Mouse (Mus musculus): ENCODE measurements around the gene Flt3.

Gene Flt3

GRCm38 (mm10) chr5:147306638-147307397, 93.5 kb downstream of the Flt3 start, which contains the start of gene Cdx2:
Gene Cdx2 (minus strand): TSS chr5:147307270.
- DNase-seq, result no peak

- no peak for DNase-seq
Measured at GRCm38 (mm10) chr5:147305856-147306637, 94.2 kb downstream of the Flt3 start.

- DNase-seq, result no peak
Measured at GRCm38 (mm10) chr5:147305166-147305565, 95.1 kb downstream of the Flt3 start.

- no peak for DNase-seq
Measured at GRCm38 (mm10) chr5:147304276-147305155, 95.8 kb downstream of the Flt3 start.

DNA sequence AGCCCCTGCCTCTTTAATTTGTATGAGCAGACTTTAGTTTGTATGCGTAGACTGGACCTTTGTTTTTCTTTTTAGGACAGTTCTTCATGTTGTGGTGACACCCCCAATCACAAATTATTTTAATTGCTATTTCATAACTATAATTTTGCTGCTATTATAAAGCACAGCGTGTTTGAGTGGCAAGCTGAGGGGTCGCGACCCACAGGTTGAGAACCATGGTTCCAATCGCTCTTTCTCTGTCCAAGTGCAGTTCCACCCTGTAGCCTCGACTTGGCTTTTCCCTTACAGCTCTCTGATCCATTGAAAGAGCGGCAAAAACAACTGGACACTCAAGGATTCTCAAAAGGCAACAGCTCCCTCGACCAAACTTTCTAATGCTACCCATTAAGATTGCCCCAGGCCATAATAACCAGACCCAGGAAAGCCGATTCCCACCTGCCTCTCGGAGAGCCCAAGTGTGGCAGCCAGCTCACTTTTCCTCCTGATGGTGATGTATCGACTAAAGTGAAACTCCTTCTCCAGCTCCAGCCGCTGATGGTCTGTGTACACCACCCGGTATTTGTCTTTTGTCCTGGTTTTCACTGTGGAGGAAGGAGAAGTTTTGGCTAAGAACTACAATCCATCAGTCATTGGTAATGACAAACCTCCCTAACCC, 97.4 kb downstream of the Flt3 start:
- DNase-seq, result no peak

DNA sequence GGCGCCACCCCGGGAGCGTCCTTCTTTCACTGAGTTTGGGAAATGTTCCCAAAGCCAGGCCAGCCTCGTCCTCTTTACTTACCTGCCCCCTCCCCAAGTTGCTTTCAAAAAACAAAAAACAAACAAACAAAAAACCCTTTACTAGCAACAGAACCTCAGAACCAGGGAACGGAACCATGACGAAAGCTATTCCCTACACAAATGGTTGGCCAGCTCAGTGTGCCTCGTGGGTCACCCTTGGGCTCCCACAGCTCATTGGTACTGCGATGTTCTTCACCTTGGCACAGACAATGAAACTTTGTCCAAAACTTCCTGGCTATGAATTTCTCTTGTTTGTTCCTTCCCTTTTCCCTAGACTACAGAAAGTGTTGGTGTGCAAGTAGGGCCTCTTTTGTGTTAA, 98.1 kb downstream of the Flt3 start:
- DNase-seq, result no peak

GRCm38 (mm10) chr5:147301781-147302070, 98.6 kb downstream of the Flt3 start:
- DNase-seq, result no peak

GRCm38 (mm10) chr5:147300917-147301780, 99.1 kb downstream of the Flt3 start:
- DNase-seq, result no peak

DNA sequence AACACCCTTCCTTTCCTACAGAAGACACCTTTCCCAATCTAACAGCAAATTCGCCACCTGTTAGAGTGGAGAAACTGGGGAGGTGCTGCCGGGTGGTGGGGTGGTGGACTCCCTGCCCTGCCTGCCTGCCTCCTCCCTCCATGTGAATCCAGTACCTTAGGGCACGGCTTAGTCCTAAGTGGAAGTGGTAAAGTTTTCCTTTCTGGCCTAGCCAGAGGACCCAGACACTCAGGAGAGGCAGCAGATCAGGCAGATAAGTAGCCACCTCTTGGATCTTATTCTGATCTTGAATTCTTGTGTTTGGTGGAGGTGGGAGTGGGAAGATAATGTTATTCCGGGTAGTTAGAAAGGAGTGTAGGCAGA, 100.3 kb downstream of the Flt3 start:
- no peak for DNase-seq

GRCm38 (mm10) chr5:147299255-147300000, 100.9 kb downstream of the Flt3 start:
- DNase-seq, result peak; percentile 56 to 73

DNA sequence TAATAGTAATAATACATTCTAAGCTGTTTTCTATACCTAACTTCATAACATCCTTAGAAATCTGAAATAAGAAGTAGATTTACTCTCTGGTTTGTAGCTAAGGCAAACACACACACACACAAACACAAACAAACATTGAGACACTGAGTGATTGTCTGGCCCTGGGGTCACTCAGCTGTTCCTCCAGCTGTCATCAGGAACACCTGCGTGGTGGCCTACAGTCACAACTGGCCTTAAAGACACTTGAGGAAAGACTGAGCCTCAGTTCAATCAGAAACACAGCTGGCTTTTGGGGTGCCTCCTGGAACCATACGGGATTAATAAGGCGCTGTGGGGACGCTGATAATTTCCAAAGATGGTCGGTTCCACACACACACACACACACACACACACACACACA, 103.0 kb downstream of the Flt3 start:
- no peak for DNase-seq

GRCm38 (mm10) chr5:147294121-147294520, 106.2 kb downstream of the Flt3 start:
- peak; percentile 51 to 61 for DNase-seq

- DNase-seq, result peak; percentile 71 to 81
Measured at GRCm38 (mm10) chr5:147293127-147293910, 107.0 kb downstream of the Flt3 start.

GRCm38 (mm10) chr5:147292506-147293120, 107.7 kb downstream of the Flt3 start:
- no peak for DNase-seq

DNA sequence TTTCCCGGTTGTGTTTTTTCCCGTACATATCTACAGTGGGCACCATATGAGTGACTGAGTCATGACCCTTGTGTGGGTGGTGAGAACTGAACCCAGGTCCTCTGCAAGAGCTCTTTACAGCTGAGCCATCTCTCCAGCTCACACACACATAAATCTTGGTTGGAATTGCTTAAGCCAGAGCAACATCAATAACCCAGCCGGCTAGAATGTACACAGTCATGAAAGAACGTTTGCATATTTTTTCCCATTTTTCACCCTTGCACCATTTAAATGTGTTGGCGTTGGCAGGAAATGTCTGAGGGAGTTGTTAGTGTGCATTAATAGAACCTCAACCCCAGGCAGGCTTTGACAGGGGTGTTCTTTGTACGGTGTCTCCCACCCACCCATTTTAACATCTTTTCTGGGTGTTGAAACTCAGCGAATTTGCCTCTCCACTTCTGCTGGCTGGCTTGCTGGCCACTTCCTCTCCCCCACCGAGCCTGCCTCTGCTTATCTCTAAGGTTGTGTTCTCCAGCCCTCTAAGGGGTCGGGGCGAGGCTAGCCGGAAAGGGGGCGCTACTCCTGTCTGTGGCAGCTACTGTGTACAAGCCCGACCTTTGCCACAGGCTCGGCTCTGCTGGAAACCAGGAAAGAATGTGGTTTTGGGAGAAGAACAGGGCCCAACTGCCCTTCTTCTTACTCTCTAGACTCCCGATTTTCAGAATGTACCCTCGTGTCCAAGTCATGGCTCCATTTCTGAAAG, 108.4 kb downstream of the Flt3 start:
- no peak for DNase-seq

GRCm38 (mm10) chr5:147284365-147284764, 115.9 kb downstream of the Flt3 start:
- no peak for DNase-seq

All from cerebellum, postnatal 14 days (tissue).